Mouse (Mus musculus) forebrain, embryonic 13.5 days (tissue): ENCODE data around the gene Zfp583. TPM values are rescaled to one million over a fixed set of nuclear protein-coding genes. Genes with fewer than 3 reads are reported as not detected.

Experiments
- ATAC-seq: fragments of 200-750 bp; cut with Nextera tagmentation; 2 replicates; pipeline ENCODE4 v1.8.0; 2017
- H3K27ac ChIP-seq: fragments of 300-500 bp; sonication (generic); 2 replicates; pipeline ENCODE4 v1.5.1; 2015; ENCODE audit warnings: inconsistent platforms, mild to moderate bottlenecking, moderate library complexity
- H3K27me3 ChIP-seq: fragments of 300-500 bp; sonication (generic); 2 replicates; pipeline ENCODE4 v1.6.1; 2015; ENCODE audit warnings: mild to moderate bottlenecking, inconsistent platforms
- H3K36me3 ChIP-seq: fragments of 300-500 bp; sonication (generic); 2 replicates; pipeline ENCODE4 v1.6.1; 2015; ENCODE audit warnings: mild to moderate bottlenecking, inconsistent platforms; ENCODE audit not compliant: poor library complexity, severe bottlenecking
- H3K4me1 ChIP-seq: fragments of 300-500 bp; sonication (generic); 2 replicates; pipeline ENCODE4 v1.6.1; 2015; ENCODE audit warnings: inconsistent platforms
- H3K4me2 ChIP-seq: fragments of 300-500 bp; sonication (generic); 2 replicates; pipeline ENCODE4 v1.6.1; 2015; ENCODE audit warnings: inconsistent platforms, mild to moderate bottlenecking, moderate library complexity
- H3K4me3 ChIP-seq: fragments of 300-500 bp; sonication (generic); 2 replicates; pipeline ENCODE4 v1.5.1; 2015; ENCODE audit warnings: mild to moderate bottlenecking, inconsistent platforms
- H3K9ac ChIP-seq: fragments of 300-500 bp; sonication (generic); 2 replicates; pipeline ENCODE4 v1.6.1; 2015; ENCODE audit warnings: mild to moderate bottlenecking, inconsistent platforms
- H3K9me3 ChIP-seq: fragments of 300-500 bp; sonication (generic); replicated peaks from 2 replicates; pipeline ENCODE4 v1.6.1; 2016; ENCODE audit warnings: inconsistent platforms
- WGBS: fragments of 180-500 bp; shearing (Covaris S2); methylation state at CpG from one replicate; pipeline ENCODE4 v1.1.7; 2015; 5-methylcytosine and 5-hydroxymethylcytosine counted together
- polyA plus RNA-seq: library from polyadenylated mRNA; unstranded; fragments of >200 nt; fragmentation: Nextera tagmentation; extraction: Ambion mirVana; gene quantifications from 2 replicates; pipeline ENCODE4 v1.2.1, GENCODE M21; 2015

The Zfp583 gene
- polyA plus RNA-seq, 1 experiment from 2014 or later = 9.2 TPM

GRCm38 (mm10) chr7:6284442-6285012 lies 46.6 kb downstream of the Zfp583 start:
- Histone ChIP-seq H3K9me3 (no peaks in the 10 kb centered on the region), H3K4me1 (peaks cover 23% of the 10 kb centered on the region), H3K9ac (no peak overlapping the region), H3K4me3 (no peak overlapping the region), H3K36me3 (no peaks in the 10 kb centered on the region), H3K27ac (no peak overlapping the region), H3K4me2 (peak overlapping the region; percentile 61; the same call in 1 of the 2 replicates), H3K27me3 (no peaks in the 10 kb centered on the region)
- no peak for ATAC-seq
- WGBS = 92% methylated on average over 4 of the region's 4 CpGs

- Histone ChIP-seq H3K27ac (peak overlapping the region; percentile 81), H3K4me2 (peak overlapping the region; percentile 61), H3K9me3 (no peaks in the 10 kb centered on the region), H3K27me3 (no peaks in the 10 kb centered on the region), H3K4me1 (peaks cover 19% of the 10 kb centered on the region), H3K4me3 (peak overlapping the region; percentile 53), H3K36me3 (no peaks in the 10 kb centered on the region), H3K9ac (peak overlapping the region; percentile 62)
- ATAC-seq = peak; percentile 74
- WGBS = under 1% methylated on average over 23 of the region's 23 CpGs
Measured at GRCm38 (mm10) chr7:6283451-6284075, 47.5 kb downstream of the Zfp583 start.

GRCm38 (mm10) chr7:6282749-6283148 lies 48.3 kb downstream of the Zfp583 start:
- no peaks in the 10 kb centered on the region for H3K9me3 ChIP-seq
- H3K4me2 ChIP-seq = peak overlapping the region; percentile 61
- no peak overlapping the region for H3K27ac ChIP-seq
- 4% methylated on average over 1 of the region's 1 CpGs for WGBS
- no peaks in the 10 kb centered on the region for H3K27me3 ChIP-seq
- H3K36me3 ChIP-seq = no peaks in the 10 kb centered on the region
- no peak for ATAC-seq
- H3K4me1 ChIP-seq = peaks cover 10% of the 10 kb centered on the region
- peak overlapping the region; percentile 53 for H3K4me3 ChIP-seq
- no peak overlapping the region for H3K9ac ChIP-seq

GRCm38 (mm10) chr7:6277906-6278305 lies 53.2 kb downstream of the Zfp583 start:
- no peak for ATAC-seq

GRCm38 (mm10) chr7:6265695-6266094 lies 65.4 kb downstream of the Zfp583 start:
- Histone ChIP-seq H3K4me3 (no peak overlapping the region), H3K36me3 (no peaks in the 10 kb centered on the region), H3K27ac (no peak overlapping the region), H3K4me2 (no peak overlapping the region), H3K27me3 (no peaks in the 10 kb centered on the region), H3K9ac (no peak overlapping the region), H3K4me1 (no peaks in the 10 kb centered on the region), H3K9me3 (no peaks in the 10 kb centered on the region)
- WGBS = 60% methylated on average over 8 of the region's 8 CpGs
- no peak for ATAC-seq

More at GRCm38 (mm10) chr7:6277906-6278305, 53.2 kb downstream of the Zfp583 start:
- Histone ChIP-seq H3K9ac (no peak overlapping the region), H3K27me3 (no peaks in the 10 kb centered on the region), H3K36me3 (no peaks in the 10 kb centered on the region), H3K4me3 (no peak overlapping the region), H3K4me1 (no peaks in the 10 kb centered on the region), H3K4me2 (no peak overlapping the region), H3K27ac (no peak overlapping the region), H3K9me3 (no peaks in the 10 kb centered on the region)
- WGBS = 54% methylated on average over 3 of the region's 3 CpGs

Other genes with a start within 250 kb of the Zfp583 start
- gene Zfp787, start 175.3 kb downstream of the Zfp583 start, polyA plus RNA-seq = 20.0 and 22.8 TPM in 2 replicates
- gene Zfp444, start 159.1 kb downstream of the Zfp583 start, polyA plus RNA-seq = 84.4 and 85.5 TPM in 2 replicates
- not detected in 2 replicates for gene Galp, start 134.2 kb downstream of the Zfp583 start, polyA plus RNA-seq
- not detected in 2 replicates for gene Zscan5b, start 109.0 kb downstream of the Zfp583 start, polyA plus RNA-seq
- not detected in 2 replicates for gene Epp13, start 78.6 kb downstream of the Zfp583 start, polyA plus RNA-seq
- 14.8 and 16.5 TPM in 2 replicates for gene Zfp667, start 44.7 kb downstream of the Zfp583 start, polyA plus RNA-seq
- gene Gm3854, start 12.5 kb upstream of the Zfp583 start, polyA plus RNA-seq = 4.1 and 4.9 TPM in 2 replicates
- 3.3 TPM in 2 replicates for gene Zfp78, start 32.0 kb upstream of the Zfp583 start, polyA plus RNA-seq
- 12.4 and 13.7 TPM in 2 replicates for gene Zfp28, start 52.0 kb upstream of the Zfp583 start, polyA plus RNA-seq
- gene Smim17, start 67.4 kb upstream of the Zfp583 start, polyA plus RNA-seq = 1.4 and 1.6 TPM in 2 replicates
- gene Gm20715, start 79.0 kb upstream of the Zfp583 start, polyA plus RNA-seq = 0.05 TPM in 1 of 2 replicates, not detected in the other
- 0.09 TPM in 1 of 2 replicates, not detected in the other for gene Olfr1344, start 107.4 kb upstream of the Zfp583 start, polyA plus RNA-seq
- not detected in 2 replicates for gene Olfr1336, start 124.9 kb upstream of the Zfp583 start, polyA plus RNA-seq
- not detected in 2 replicates for gene Olfr1346, start 135.8 kb upstream of the Zfp583 start, polyA plus RNA-seq
- gene Olfr5, start 155.7 kb upstream of the Zfp583 start, polyA plus RNA-seq = not detected in 2 replicates
- gene Olfr1347, start 168.5 kb upstream of the Zfp583 start, polyA plus RNA-seq = not detected in 2 replicates
- gene Olfr1348, start 177.5 kb upstream of the Zfp583 start, polyA plus RNA-seq = not detected in 2 replicates
- gene Olfr1349, start 191.7 kb upstream of the Zfp583 start, polyA plus RNA-seq = not detected in 2 replicates
- not detected in 2 replicates for gene Olfr1350, start 233.6 kb upstream of the Zfp583 start, polyA plus RNA-seq